Mouse (Mus musculus) G1E (cell line): ENCODE data around the gene Ccdc141. TPM values are rescaled to one million over a fixed set of nuclear protein-coding genes. Genes with fewer than 3 reads are reported as not detected.

Source experiments
- ATAC-seq: 2 replicates; pipeline ENCODE4 v1.8.0; 2016; ENCODE audit warnings: mild to moderate bottlenecking; ENCODE audit not compliant: insufficient number of reproducible peaks, poor library complexity, low FRiP score, severe bottlenecking; ENCODE audit errors: extremely low read depth
- DNase-seq: peaks from one replicate; pipeline ENCODE4 v3.0.0; 2012; ENCODE audit warnings: low spot score
- H3K27me3 ChIP-seq: 2 replicates; pipeline ENCODE4 v1.6.1; 2012; ENCODE audit warnings: mild to moderate bottlenecking, low read length, inconsistent platforms; ENCODE audit not compliant: insufficient read depth
- H3K36me3 ChIP-seq: replicated peaks from 2 replicates; pipeline ENCODE3; 2012; ENCODE audit warnings: mild to moderate bottlenecking, inconsistent platforms
- H3K4me1 ChIP-seq: 2 replicates; pipeline ENCODE4 v1.6.1; 2012; ENCODE audit warnings: low read depth, low read length, inconsistent platforms, mixed read lengths; ENCODE audit not compliant: insufficient read depth
- H3K4me3 ChIP-seq: 2 replicates; pipeline ENCODE4 v1.5.1; 2012; ENCODE audit warnings: low read depth, mild to moderate bottlenecking, inconsistent platforms, low read length, moderate library complexity, mixed read lengths
- H3K9me3 ChIP-seq: replicated peaks from 2 replicates; pipeline ENCODE4 v1.6.1; 2012; ENCODE audit warnings: inconsistent platforms
- CTCF ChIP-seq: IDR thresholded peaks from 2 replicates; pipeline ENCODE4 v1.5.1; 2012; ENCODE audit warnings: low read depth, low read length, inconsistent platforms, mixed read lengths
- GATA1 ChIP-seq: IDR thresholded peaks from 2 replicates; pipeline ENCODE4 v1.6.1; 2012; ENCODE audit warnings: borderline replicate concordance, low read length, inconsistent platforms, mixed read lengths
- GATA2 ChIP-seq: IDR thresholded peaks from 2 replicates; pipeline ENCODE4 v1.6.1; 2012; ENCODE audit warnings: low read depth, low read length, inconsistent platforms, borderline replicate concordance
- POLR2AphosphoS5 ChIP-seq: IDR thresholded peaks from 2 replicates; pipeline ENCODE4 v1.6.1; 2012; ENCODE audit warnings: low read depth, low read length, inconsistent platforms; ENCODE audit not compliant: insufficient replicate concordance
- TAL1 ChIP-seq: conservative IDR thresholded peaks from 2 replicates; pipeline ENCODE4 v1.6.1; 2012; ENCODE audit warnings: low read depth, low read length, inconsistent platforms, mixed read lengths
- polyA plus RNA-seq: library from polyadenylated mRNA; stranded (reverse); fragments of >175 nt; gene quantifications from 2 replicates; pipeline ENCODE4 v1.2.3, GENCODE M21; 2012
- total RNA-seq, 2 experiments: library from RNA; stranded (forward) in 1 of 2; stranded (reverse) in 1 of 2; fragments of 200-1000 nt in 1 of 2; fragments of >200 nt in 1 of 2; fragmentation: Nextera tagmentation in 1 of 2; gene quantifications; 2 replicates each; pipeline ENCODE4 v1.2.3; 2014 to 2017

Gene Ccdc141
- total and polyA plus RNA-seq, 3 experiments = 0.11 TPM; not detected in 2

DNA sequence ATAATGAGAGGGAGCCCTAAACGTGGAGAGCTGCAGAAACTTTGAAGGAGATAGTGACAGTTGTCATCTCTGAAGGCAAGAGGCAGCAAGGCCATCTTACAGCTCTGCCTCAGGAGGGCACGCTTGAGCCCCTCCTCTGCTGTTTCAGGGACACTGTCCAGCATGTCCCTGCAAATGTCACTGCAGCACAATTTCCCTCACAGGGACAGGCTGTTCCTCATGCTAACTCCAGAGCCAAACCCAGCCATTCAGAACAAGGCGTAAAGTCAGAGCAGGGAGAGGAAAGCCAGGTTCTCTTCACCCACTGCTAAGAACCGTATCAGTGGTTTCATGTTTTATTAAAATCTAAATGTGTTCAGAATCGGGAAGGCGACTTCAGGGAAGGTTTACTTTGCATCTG is 192.8 kb downstream of the Ccdc141 start:
- no peaks in the 10 kb centered on the region for H3K27me3 ChIP-seq
- TF ChIP-seq GATA2 (no peak), GATA1 (no peak), TAL1 (no peak), CTCF (no peak), POLR2AphosphoS5 (no peak)
- no peak overlapping the region for H3K4me3 ChIP-seq
- DNase-seq = no peak
- H3K9me3 ChIP-seq = peaks cover 42% of the 10 kb centered on the region
- no peak for ATAC-seq
- H3K4me1 ChIP-seq = no peaks in the 10 kb centered on the region
- no peaks in the 10 kb centered on the region for H3K36me3 ChIP-seq

GRCm38 (mm10) chr2:76972051-76972450 is 198.4 kb downstream of the Ccdc141 start:
- no peaks in the 10 kb centered on the region; the same call in 1 of the 2 replicates for H3K27me3 ChIP-seq
- no peaks in the 10 kb centered on the region for H3K36me3 ChIP-seq
- H3K4me3 ChIP-seq = no peak overlapping the region
- peaks cover 42% of the 10 kb centered on the region for H3K9me3 ChIP-seq
- ATAC-seq = no peak
- H3K4me1 ChIP-seq = no peaks in the 10 kb centered on the region
- TF ChIP-seq POLR2AphosphoS5 (no peak), CTCF (no peak), GATA2 (no peak), TAL1 (no peak)
- no peak for DNase-seq

GRCm38 (mm10) chr2:76971069-76971468 is 199.4 kb downstream of the Ccdc141 start:
- H3K4me1 ChIP-seq = no peaks in the 10 kb centered on the region
- no peaks in the 10 kb centered on the region for H3K36me3 ChIP-seq
- DNase-seq (no peak), ATAC-seq (no peak)
- H3K4me3 ChIP-seq = no peak overlapping the region
- H3K27me3 ChIP-seq = no peaks in the 10 kb centered on the region; the same call in 1 of the 2 replicates
- no peak for TF ChIP-seq CTCF
- no peak for TF ChIP-seq POLR2AphosphoS5
- no peak for TF ChIP-seq GATA2
- TF ChIP-seq TAL1 = no peak
- TF ChIP-seq GATA1 = no peak
- peaks cover 40% of the 10 kb centered on the region for H3K9me3 ChIP-seq

DNA sequence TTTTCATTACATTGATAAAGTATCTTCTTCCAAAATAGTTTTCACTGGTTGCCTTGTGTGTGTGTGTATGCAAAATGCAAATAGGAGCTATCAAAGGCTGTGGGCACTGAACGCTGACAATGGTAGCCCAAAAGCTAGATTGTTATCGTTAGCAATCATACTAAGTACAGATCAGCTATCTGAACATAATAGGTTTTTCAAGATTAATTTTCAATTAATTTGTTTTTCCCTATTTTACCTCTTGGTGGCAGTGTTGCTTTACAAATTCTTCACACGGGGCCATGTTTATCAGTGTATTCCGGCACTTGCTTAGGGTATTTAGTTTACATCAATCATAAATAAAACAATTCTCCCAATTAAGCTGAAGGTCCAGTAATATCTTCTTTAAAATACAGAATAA is 199.8 kb downstream of the Ccdc141 start:
- ATAC-seq = no peak
- DNase-seq = no peak
- no peak for TF ChIP-seq TAL1

DNA sequence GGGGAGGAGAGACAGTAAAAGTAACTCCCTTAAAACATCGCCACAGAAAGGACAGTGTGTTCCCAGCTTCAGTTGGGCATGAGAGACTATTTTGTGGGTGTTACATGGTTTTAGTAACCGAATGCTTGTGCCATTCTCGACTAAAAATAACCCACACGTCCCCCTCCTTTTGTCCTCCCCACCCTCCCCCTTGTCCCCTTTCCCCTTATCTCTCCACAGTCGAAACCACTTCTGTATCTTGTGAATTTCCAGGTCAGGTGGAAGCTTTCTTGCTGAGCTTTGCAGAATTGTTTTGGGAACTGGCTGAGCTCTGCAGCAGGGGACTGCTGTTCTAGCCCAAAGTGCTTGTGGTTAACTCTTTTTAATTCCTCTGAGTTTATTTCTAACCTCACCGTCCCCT is 200.2 kb downstream of the Ccdc141 start:
- Histone ChIP-seq H3K9me3 (peaks cover 42% of the 10 kb centered on the region), H3K4me1 (no peaks in the 10 kb centered on the region), H3K27me3 (no peaks in the 10 kb centered on the region; the same call in 1 of the 2 replicates), H3K4me3 (no peak overlapping the region), H3K36me3 (no peaks in the 10 kb centered on the region)
- DNase-seq (no peak), ATAC-seq (no peak)
- TF ChIP-seq POLR2AphosphoS5 = no peak
- TF ChIP-seq CTCF = no peak
- TF ChIP-seq GATA2 = no peak
- no peak for TF ChIP-seq GATA1
- no peak for TF ChIP-seq TAL1

More for the DNA sequence above, 199.8 kb downstream of the Ccdc141 start:
- Histone ChIP-seq H3K36me3 (no peaks in the 10 kb centered on the region), H3K4me3 (no peak overlapping the region), H3K27me3 (no peaks in the 10 kb centered on the region; the same call in 1 of the 2 replicates), H3K9me3 (peaks cover 43% of the 10 kb centered on the region), H3K4me1 (no peaks in the 10 kb centered on the region)

DNA sequence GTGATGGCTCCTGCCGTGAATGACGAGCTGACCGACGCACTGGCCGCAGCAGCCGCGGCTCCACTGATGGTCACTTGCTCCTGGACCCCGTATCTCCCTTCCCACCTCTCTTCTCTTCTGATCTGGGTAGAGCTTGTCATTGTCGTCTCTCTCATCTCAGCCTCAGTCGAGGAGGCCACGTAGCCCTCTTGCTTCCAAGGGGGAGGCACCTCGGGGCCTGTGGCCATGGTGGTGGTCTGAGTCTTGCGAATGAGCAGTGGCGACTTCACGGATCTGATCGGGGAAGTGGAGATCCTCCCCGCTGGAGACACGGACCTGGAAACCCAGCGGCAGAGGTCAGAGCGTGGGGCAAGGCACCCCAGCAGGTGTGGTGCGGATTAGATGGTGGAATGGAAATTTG is 200.8 kb downstream of the Ccdc141 start:
- no peaks in the 10 kb centered on the region for H3K36me3 ChIP-seq
- H3K9me3 ChIP-seq = peaks cover 37% of the 10 kb centered on the region
- no peaks in the 10 kb centered on the region for H3K4me1 ChIP-seq
- H3K27me3 ChIP-seq = no peaks in the 10 kb centered on the region; the same call in 1 of the 2 replicates
- TF ChIP-seq GATA1 = no peak
- TF ChIP-seq CTCF = no peak
- TF ChIP-seq GATA2 = no peak
- no peak for TF ChIP-seq TAL1
- TF ChIP-seq POLR2AphosphoS5 = no peak
- ATAC-seq = no peak
- no peak for DNase-seq
- H3K4me3 ChIP-seq = no peak overlapping the region

DNA sequence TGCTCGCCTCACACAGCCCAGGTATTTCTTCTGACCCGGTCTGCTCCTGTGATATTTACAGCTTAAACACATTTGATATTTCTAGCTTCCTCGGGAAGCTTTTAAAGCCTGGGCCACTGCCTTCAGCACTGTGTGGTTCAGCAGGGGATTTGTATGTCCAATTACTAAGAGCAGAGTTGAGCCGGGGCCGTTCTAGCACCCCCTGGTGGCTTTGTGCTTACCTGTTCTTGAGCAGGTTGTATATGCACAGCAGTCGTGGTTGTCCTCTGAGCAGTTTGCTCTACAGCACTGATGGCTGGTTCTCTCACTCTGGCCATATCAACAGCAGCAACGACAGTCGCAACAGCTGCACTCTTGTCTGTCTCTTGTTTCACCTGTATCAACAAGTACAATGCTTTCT is 201.5 kb downstream of the Ccdc141 start:
- no peaks in the 10 kb centered on the region for H3K36me3 ChIP-seq
- H3K4me3 ChIP-seq = no peak overlapping the region
- no peaks in the 10 kb centered on the region; the same call in 1 of the 2 replicates for H3K27me3 ChIP-seq
- peaks cover 33% of the 10 kb centered on the region for H3K9me3 ChIP-seq
- no peak for DNase-seq
- ATAC-seq = no peak
- TF ChIP-seq CTCF (no peak), POLR2AphosphoS5 (no peak), GATA1 (no peak), TAL1 (no peak), GATA2 (no peak)
- no peaks in the 10 kb centered on the region for H3K4me1 ChIP-seq
